Mouse (Mus musculus) megakaryocyte, embryonic 14.5 days (primary cell): ENCODE results near the gene Npff.

Experiments
- FLI1 ChIP-seq: IDR thresholded peaks from 2 replicates; pipeline ENCODE4 v1.6.1; 2012; ENCODE audit warnings: low read length, inconsistent platforms, mixed read lengths
- GATA1 ChIP-seq: IDR thresholded peaks from 3 replicates; pipeline ENCODE4 v1.6.1; 2012; ENCODE audit warnings: mixed read lengths, low read length, inconsistent platforms, borderline replicate concordance

- TF ChIP-seq GATA1 (no peak), FLI1 (no peak)
These were observed 3.2 kb upstream of the Npff start for GRCm38 (mm10) chr15:102527936-102528335.
